ENCODE assay signal across 15 mouse cellular contexts in genomic region chr1:159583877-159584276, GRCm38 (mm10).
DNase-seq lines count a peak whose midpoint lies in the region.
"Had no signal": no experiment of that assay in that cellular context is flagged by ENCODE, and none has a peak within 500 bp of the region (broad histone marks: within the 10 kb centered on the region; RNA-seq: fewer than 3 reads in every experiment).

No protein-coding gene starts in this region.

- intact Hi-C loops in heart, postnatal 14 days (cut with DNase I): no loop called here
- intact Hi-C loops in gastrocnemius, postnatal 14 days (cut with DNase I; ENCODE audit: low total_unique reads): no loop called here

- peak; percentile 89 for DNase-seq in heart, adult 11 months
- DNase-seq in heart, postnatal 14 days: no peak
- peak; percentile 17 for DNase-seq in 416B (ENCODE audit: low read depth)
- peak; percentile 11 for DNase-seq in adipocyte (ENCODE audit: low spot score)
- DNase-seq in gastrocnemius, postnatal 14 days: no peak
- DNase-seq in ovary, adult 18-20 months (ENCODE audit: low spot score): no peak
- DNase-seq: adrenal gland, adult 2 months; adrenal gland, postnatal 10 days; adrenal gland, postnatal 25 days; B cell, adult 2 months; cerebellum, adult 11-12 months; cerebellum, adult 9-10 months; cerebellum, postnatal 10 days; cerebellum, postnatal 25 days; forebrain, postnatal 0 days had no signal

Comparison
In these comparisons a context has a peak if more than half of its experiments do, and no peak if none do; other contexts are left out.
1. DNase-seq: peak in heart, adult 11 months (single experiment), 416B (single experiment) and adipocyte (single experiment); none in heart, postnatal 14 days (0 of 2), gastrocnemius, postnatal 14 days (single experiment) and ovary, adult 18-20 months (single experiment).